Mouse (Mus musculus): ENCODE data around the gene Ms4a6b.
"Not testable (repeated sequence)": the region's sequence is repeated elsewhere in the genome, so short reads cannot be mapped to it uniquely, and the experiment has no call there.

Gene Ms4a6b

DNA sequence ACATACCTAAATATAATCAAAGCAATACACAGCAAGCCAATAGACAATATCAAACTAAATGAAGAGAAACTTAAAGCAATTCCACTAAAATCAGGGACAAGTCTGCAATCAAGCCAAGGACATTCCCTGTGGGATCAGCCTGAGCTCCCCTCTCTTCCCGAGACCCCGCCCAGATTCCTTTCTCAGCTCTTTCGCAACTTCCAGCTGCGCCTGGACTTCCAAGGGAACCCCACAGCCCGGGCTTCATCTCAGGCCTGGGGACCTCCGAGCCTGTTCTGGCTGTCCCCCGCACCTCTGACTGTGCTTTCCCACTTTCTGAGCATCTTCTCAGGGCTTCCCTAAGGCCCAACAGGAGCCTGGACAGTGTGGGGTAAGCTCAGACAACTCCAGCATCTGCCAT is 20.3 kb downstream of the Ms4a6b start, which contains the start of gene Ms4a4d:
Gene Ms4a4d, plus strand, starts transcription at position 209 of the 400 bp plus-strand sequence.
- no peak for DNase-seq

DNA sequence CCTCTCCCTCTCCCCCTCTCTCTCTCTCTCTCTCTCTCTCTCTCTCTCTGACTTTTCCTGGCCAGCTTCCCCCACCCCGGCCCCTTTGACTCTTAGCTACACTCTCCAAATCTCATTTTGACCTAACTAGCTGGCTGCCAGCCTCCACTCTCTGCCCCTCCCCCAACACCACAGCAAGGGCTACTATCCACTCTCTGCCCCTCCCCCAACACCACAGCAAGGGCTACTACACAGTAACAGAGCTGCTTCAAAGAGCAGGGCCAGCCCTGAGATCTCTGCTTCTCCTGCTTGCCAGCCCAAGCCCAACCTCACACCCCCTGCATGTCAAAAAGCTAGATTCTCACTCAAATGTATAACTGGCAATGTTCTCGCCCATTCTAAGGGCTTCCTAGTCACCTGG is 21.0 kb downstream of the Ms4a6b start:
- peak; percentile 7 for DNase-seq

DNA sequence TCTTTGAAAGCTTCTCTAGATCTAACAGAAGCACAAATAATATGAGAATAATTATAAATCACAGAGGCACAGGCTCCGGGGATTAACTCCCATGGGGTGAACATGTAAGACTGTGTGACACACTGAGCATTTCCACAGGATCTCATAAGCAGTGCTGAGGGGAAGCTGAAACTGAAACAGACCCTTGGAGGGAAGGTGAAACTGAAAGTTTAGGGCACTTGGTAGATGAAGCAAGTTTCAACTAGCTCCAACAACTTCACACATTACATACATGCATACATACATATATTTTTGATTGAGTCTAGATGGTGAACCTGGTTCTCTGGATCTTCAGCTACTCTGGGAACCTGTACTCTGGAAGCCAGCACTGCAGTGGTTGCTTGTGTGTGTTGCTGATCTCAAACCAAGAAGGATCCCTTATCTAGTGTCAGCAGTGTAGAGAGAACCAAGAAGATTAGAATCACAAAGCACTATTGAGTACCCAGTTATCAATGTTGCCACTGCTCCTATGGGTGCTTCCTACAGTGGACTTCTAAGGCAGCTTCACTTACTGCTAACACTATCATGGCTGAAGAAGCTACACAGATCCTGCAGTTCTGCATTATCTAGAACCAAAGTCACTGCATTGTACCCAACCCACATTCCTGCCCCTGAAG is 24.0 kb downstream of the Ms4a6b start:
- DNase-seq, result not testable (repeated sequence)

DNA sequence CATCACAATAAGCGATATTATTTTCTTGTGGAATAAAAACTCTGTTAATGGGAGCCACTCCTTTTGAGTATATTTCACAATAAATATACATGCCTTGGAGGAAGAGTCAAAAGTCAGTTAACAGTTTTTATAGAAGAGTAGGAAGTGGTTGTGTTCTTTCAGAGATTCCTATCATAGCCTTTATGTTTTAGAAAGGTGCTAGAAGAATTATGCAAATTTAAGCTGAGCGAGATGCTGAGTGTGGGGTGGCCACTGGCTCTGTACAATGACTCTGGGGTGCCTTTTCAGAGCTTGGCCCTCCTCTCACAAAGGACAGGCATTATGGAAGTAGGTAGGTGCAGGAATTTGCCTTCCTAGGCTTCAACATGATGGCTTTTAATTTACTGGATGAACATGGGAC is 28.1 kb downstream of the Ms4a6b start:
- DNase-seq, result not testable (repeated sequence)

DNA sequence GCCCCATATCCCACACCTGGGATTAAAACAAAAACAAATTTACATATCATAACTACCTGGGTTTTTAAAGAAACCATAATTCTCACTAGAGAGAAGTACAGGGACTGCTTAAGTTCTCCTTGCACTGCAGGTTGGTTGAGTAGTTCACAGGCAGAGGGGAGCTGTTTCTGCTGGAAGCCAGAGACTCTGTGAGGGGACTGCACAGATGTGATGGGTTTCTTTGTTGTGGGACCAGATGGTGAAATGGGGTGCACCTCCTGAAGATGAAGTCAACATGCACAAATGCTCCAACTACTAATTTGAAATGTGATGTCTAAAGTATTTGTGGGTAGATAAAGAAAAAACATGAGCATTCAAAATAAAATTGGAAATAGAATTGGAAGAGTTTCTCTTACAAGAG is 31.6 kb downstream of the Ms4a6b start:
- DNase-seq, result no peak

DNA sequence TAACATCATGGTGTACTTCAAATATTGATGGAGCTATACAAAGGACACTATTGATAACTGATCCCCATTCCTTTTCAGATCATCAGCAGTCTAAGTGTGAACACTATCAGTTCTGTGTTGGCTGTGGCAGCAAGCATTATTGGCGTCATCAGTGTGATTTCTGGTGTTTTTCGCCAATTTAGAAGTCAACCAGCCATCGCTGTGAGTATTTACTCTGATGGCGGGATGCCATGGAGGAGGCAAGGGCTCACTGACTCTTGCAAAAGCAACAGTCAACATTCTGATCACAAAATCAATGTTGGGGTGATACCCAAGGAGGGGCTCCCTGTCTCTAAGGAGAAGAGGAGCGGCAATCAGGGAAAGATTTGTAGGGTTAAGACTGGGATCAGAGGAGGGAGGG is 38.4 kb downstream of the Ms4a6b start:
- no peak for DNase-seq

DNA sequence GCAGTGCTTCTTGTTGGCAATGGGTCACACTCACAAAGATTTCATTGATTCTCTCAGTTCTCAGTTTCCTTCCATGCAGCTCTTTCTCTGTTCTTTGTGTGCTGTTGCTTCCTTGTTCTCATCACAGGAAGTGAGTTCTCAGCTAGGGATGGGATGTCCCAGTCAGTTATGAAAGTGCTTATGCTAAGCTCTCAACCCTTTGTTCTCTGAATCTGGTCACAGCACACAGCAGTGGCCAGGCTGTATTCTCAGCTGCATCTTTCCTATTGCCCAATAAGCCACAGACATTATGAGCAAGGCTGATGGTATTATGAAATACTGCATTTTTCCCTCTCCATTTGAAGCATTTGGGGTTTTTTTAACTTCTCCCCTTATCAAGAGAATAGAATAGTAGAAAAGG is 43.2 kb downstream of the Ms4a6b start:
- not testable (repeated sequence) for DNase-seq

DNA sequence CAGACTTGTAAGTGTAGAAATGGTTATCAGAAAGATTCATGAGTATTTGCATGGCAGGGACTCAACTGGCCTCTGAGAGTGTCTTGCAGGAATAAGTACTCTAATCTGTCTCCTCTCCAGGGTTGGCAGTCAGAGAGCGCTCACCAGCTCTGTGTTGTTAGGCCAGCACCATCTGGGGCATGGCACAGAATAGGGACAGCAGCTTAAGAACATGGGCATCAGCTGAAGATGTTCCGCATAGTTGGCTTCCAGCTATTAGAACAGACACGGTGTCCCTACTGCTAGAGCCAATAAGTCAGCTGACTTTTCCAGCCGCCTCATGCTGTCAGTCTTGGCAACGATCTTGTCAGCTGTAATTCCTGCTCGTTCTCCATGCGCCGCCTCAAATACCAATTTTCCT is 58.7 kb downstream of the Ms4a6b start:
- DNase-seq, result no peak
